Mouse (Mus musculus): ENCODE measurements at regions not wholly inside any gene's neighbourhood (a gene's known extent, or its start where the extent isn't known, plus 50 kb on each side); places are given as distances from the start of the nearest gene placed in this dataset.
A peak's percentile ranks its signal among the peaks of the same experiment; 100 is the strongest.

- Histone ChIP-seq H3K4me3 (no peak overlapping the region), H3K27ac (no peak overlapping the region)
- TF ChIP-seq CTCF (IDR thresholded peaks at IDR 0.05) = no peak
- DNase-seq = no peak
- intact Hi-C loops (cut with DNase I) = no loop called here
Measured at GRCm38 (mm10) chr3:148066701-148067100, 923.7 kb downstream of the Adgrl2 start.

GRCm38 (mm10) chr3:148056074-148056473 lies 934.3 kb downstream of the Adgrl2 start:
- Histone ChIP-seq H3K27ac (no peak overlapping the region), H3K4me3 (no peak overlapping the region)
- DNase-seq = no peak
- intact Hi-C loops (cut with DNase I) = no loop called here
- TF ChIP-seq CTCF (IDR thresholded peaks at IDR 0.05) = no peak

- intact Hi-C loops (cut with DNase I) = no loop called here
- TF ChIP-seq CTCF (IDR thresholded peaks at IDR 0.05) = no peak
- no peak overlapping the region for H3K27ac ChIP-seq
- no peak overlapping the region for H3K4me3 ChIP-seq
- DNase-seq = no peak
Measured at GRCm38 (mm10) chr3:148052516-148052915, 937.8 kb downstream of the Adgrl2 start.

GRCm38 (mm10) chr3:148048247-148048646 lies 942.1 kb downstream of the Adgrl2 start:
- TF ChIP-seq CTCF (IDR thresholded peaks at IDR 0.05) = no peak
- intact Hi-C loops (cut with DNase I) = no loop called here
- no peak for DNase-seq
- Histone ChIP-seq H3K4me3 (no peak overlapping the region), H3K27ac (no peak overlapping the region)

GRCm38 (mm10) chr3:148032532-148032931 lies 957.8 kb downstream of the Adgrl2 start:
- no peak overlapping the region for H3K4me3 ChIP-seq
- H3K27ac ChIP-seq = no peak overlapping the region
- DNase-seq = no peak
- intact Hi-C loops (cut with DNase I) = no loop called here
- no peak for TF ChIP-seq CTCF (IDR thresholded peaks at IDR 0.05)

- TF ChIP-seq CTCF (IDR thresholded peaks at IDR 0.05) = no peak
- Histone ChIP-seq H3K27ac (no peak overlapping the region), H3K4me3 (no peak overlapping the region)
- no peak for DNase-seq
- intact Hi-C loops (cut with DNase I) = loop anchor here (5.0 kb wide), 1 partner anchor 1014 kb away; no protein-coding TSS in a partner anchor
Measured at GRCm38 (mm10) chr3:148005831-148006230, 984.5 kb downstream of the Adgrl2 start.

- intact Hi-C loops (cut with DNase I) = no loop called here
- H3K4me3 ChIP-seq = no peak overlapping the region
- no peak for DNase-seq
- H3K27ac ChIP-seq = no peak overlapping the region
- TF ChIP-seq CTCF (IDR thresholded peaks at IDR 0.05) = peak; percentile 71
Measured at GRCm38 (mm10) chr3:148004006-148004405, 986.3 kb downstream of the Adgrl2 start.

- intact Hi-C loops (cut with DNase I) = no loop called here
- no peak for DNase-seq
- TF ChIP-seq CTCF (IDR thresholded peaks at IDR 0.05) = no peak
- H3K27ac ChIP-seq = no peak overlapping the region
- no peak overlapping the region for H3K4me3 ChIP-seq
Measured at GRCm38 (mm10) chr3:147999330-147999953, 990.9 kb downstream of the Adgrl2 start.

GRCm38 (mm10) chr3:147991738-147992137 lies 998.6 kb downstream of the Adgrl2 start:
- intact Hi-C loops (cut with DNase I) = no loop called here
- DNase-seq = no peak
- no peak for TF ChIP-seq CTCF (IDR thresholded peaks at IDR 0.05)
- Histone ChIP-seq H3K4me3 (peak overlapping the region; percentile 1; the same call in 1 of the 2 replicates), H3K27ac (no peak overlapping the region)

- no peak for TF ChIP-seq CTCF (IDR thresholded peaks at IDR 0.05)
Measured at GRCm38 (mm10) chr3:147990831-147991230, 999.5 kb downstream of the Adgrl2 start.

GRCm38 (mm10) chr3:147982831-147983230 lies 1007.5 kb downstream of the Adgrl2 start:
- Histone ChIP-seq H3K4me3 (no peak overlapping the region), H3K27ac (no peak overlapping the region)
- no peak for TF ChIP-seq CTCF (IDR thresholded peaks at IDR 0.05)
- intact Hi-C loops (cut with DNase I) = no loop called here
- no peak for DNase-seq

More at GRCm38 (mm10) chr3:147990831-147991230, 999.5 kb downstream of the Adgrl2 start:
- peak overlapping the region; percentile 58 for H3K4me3 ChIP-seq
- H3K27ac ChIP-seq = no peak overlapping the region
- no peak for DNase-seq
- intact Hi-C loops (cut with DNase I) = no loop called here

GRCm38 (mm10) chr3:147981621-147982020 lies 1008.7 kb downstream of the Adgrl2 start:
- Histone ChIP-seq H3K27ac (no peak overlapping the region), H3K4me3 (no peak overlapping the region)
- no peak for DNase-seq
- intact Hi-C loops (cut with DNase I) = no loop called here
- TF ChIP-seq CTCF (IDR thresholded peaks at IDR 0.05) = no peak

GRCm38 (mm10) chr3:147976579-147976978 lies 1013.8 kb downstream of the Adgrl2 start:
- Histone ChIP-seq H3K27ac (no peak overlapping the region), H3K4me3 (no peak overlapping the region)
- DNase-seq = no peak
- no peak for TF ChIP-seq CTCF (IDR thresholded peaks at IDR 0.05)
- intact Hi-C loops (cut with DNase I) = no loop called here

GRCm38 (mm10) chr3:147976069-147976468 lies 1014.3 kb downstream of the Adgrl2 start:
- intact Hi-C loops (cut with DNase I) = no loop called here
- no peak overlapping the region for H3K4me3 ChIP-seq
- TF ChIP-seq CTCF (IDR thresholded peaks at IDR 0.05) = no peak

More at GRCm38 (mm10) chr3:147976069-147976468, 1014.3 kb downstream of the Adgrl2 start:
- no peak overlapping the region for H3K27ac ChIP-seq
- no peak for DNase-seq

Data from gastrocnemius, adult 2 months (tissue).